Mouse (Mus musculus): ENCODE results near the gene Rnh1. TPM values are rescaled to one million over a fixed set of nuclear protein-coding genes. Genes with fewer than 3 reads are reported as not detected.

The Rnh1 gene
- polyA plus RNA-seq, 1 experiment, result 251 TPM

- H3K4me3 ChIP-seq (ENCODE audit: insufficient read depth, poor library complexity, severe bottlenecking), result no peak within 1 kb of the TSS
- TF ChIP-seq MYOD1 (IDR thresholded peaks at IDR 0.05; ENCODE audit: control insufficient read depth, insufficient read length, low read depth) (no peak), MYOG (IDR thresholded peaks at IDR 0.05; ENCODE audit: control insufficient read depth, extremely low read depth, insufficient read length) (no peak), MAX (IDR thresholded peaks at IDR 0.05) (no peak), FOSL1 (IDR thresholded peaks at IDR 0.05; ENCODE audit: insufficient read depth, low read length, poor library complexity, severe bottlenecking) (no peak), USF1 (IDR thresholded peaks at IDR 0.05; ENCODE audit: low read depth) (no peak), CTCF (IDR thresholded peaks at IDR 0.05; ENCODE audit: control insufficient read depth, insufficient read depth, insufficient read length) (no peak), CEBPB (IDR thresholded peaks at IDR 0.05; ENCODE audit: low read depth) (no peak)
- H3ac ChIP-seq (ENCODE audit: control insufficient read depth, insufficient read length, low read depth), result no peak within 1 kb of the TSS
- H3K79me2 ChIP-seq (ENCODE audit: control insufficient read depth, insufficient read depth), result no peaks in the 10 kb centered on the region
- H3K27me3 ChIP-seq (ENCODE audit: control insufficient read depth, insufficient read depth, insufficient read length), result peaks cover 24% of the 10 kb centered on the region
- H3K79me3 ChIP-seq (ENCODE audit: low read depth), result no peaks in the 10 kb centered on the region
- H3K36me3 ChIP-seq (ENCODE audit: control insufficient read depth, insufficient read depth), result no peaks in the 10 kb centered on the region
Measured at GRCm38 (mm10) chr7:141117636-141118035, 55.0 kb downstream of the Rnh1 start, which contains the start of gene Ano9. TSS of gene Ano9 (minus strand) at chr7:141117806.

- no peaks in the 10 kb centered on the region for H3K79me3 ChIP-seq (ENCODE audit: low read depth)
- H3ac ChIP-seq (ENCODE audit: control insufficient read depth, insufficient read length, low read depth), result no peak overlapping the region
- no peaks in the 10 kb centered on the region for H3K36me3 ChIP-seq (ENCODE audit: control insufficient read depth, insufficient read depth)
- H3K27me3 ChIP-seq (ENCODE audit: control insufficient read depth, insufficient read depth, insufficient read length), result peaks cover 24% of the 10 kb centered on the region
- H3K79me2 ChIP-seq (ENCODE audit: control insufficient read depth, insufficient read depth), result no peaks in the 10 kb centered on the region
- no peak overlapping the region for H3K4me3 ChIP-seq (ENCODE audit: insufficient read depth, poor library complexity, severe bottlenecking)
- TF ChIP-seq USF1 (IDR thresholded peaks at IDR 0.05; ENCODE audit: low read depth), result no peak
- no peak for TF ChIP-seq MAX (IDR thresholded peaks at IDR 0.05)
- TF ChIP-seq MYOD1 (IDR thresholded peaks at IDR 0.05; ENCODE audit: control insufficient read depth, insufficient read length, low read depth), result no peak
- TF ChIP-seq FOSL1 (IDR thresholded peaks at IDR 0.05; ENCODE audit: insufficient read depth, low read length, poor library complexity, severe bottlenecking), result no peak
- TF ChIP-seq CTCF (IDR thresholded peaks at IDR 0.05; ENCODE audit: control insufficient read depth, insufficient read depth, insufficient read length), result no peak
Measured at GRCm38 (mm10) chr7:141115874-141116273, 56.8 kb downstream of the Rnh1 start.

Small RNA genes within 50 kb of the gene (microRNA-seq; reads per million reads assigned to microRNA genes)
- gene Mir210 (ENCODE audit: borderline microRNAs expressed), result 255 reads per million, percentile 80 among the genes with 10 or more reads in this experiment

Other genes with a start within 250 kb of the Rnh1 start
- gene Pgghg, start 231.5 kb downstream of the Rnh1 start, polyA plus RNA-seq (2012; fragmentation: generic; extraction: Trizol), result 12.2 TPM
- 0.44 TPM for gene Ifitm5, start 222.6 kb downstream of the Rnh1 start, polyA plus RNA-seq (2012; fragmentation: generic; extraction: Trizol)
- gene Gm45717, start 216.9 kb downstream of the Rnh1 start, polyA plus RNA-seq (2012; fragmentation: generic; extraction: Trizol), result not detected
- 609 TPM for gene Ifitm2, start 216.9 kb downstream of the Rnh1 start, polyA plus RNA-seq (2012; fragmentation: generic; extraction: Trizol)
- gene Ifitm1, start 205.6 kb downstream of the Rnh1 start, polyA plus RNA-seq (2012; fragmentation: generic; extraction: Trizol), result 60.7 TPM
- 956 TPM for gene Ifitm3, start 162.1 kb downstream of the Rnh1 start, polyA plus RNA-seq (2012; fragmentation: generic; extraction: Trizol)
- gene Ifitm6, start 154.9 kb downstream of the Rnh1 start, polyA plus RNA-seq (2012; fragmentation: generic; extraction: Trizol), result 1.3 TPM
- not detected for gene Gm17387, start 143.7 kb downstream of the Rnh1 start, polyA plus RNA-seq (2012; fragmentation: generic; extraction: Trizol)
- 4.0 TPM for gene B4galnt4, start 111.8 kb downstream of the Rnh1 start, polyA plus RNA-seq (2012; fragmentation: generic; extraction: Trizol)
- gene Pkp3, start 94.6 kb downstream of the Rnh1 start, polyA plus RNA-seq (2012; fragmentation: generic; extraction: Trizol), result 0.88 TPM
- gene Sigirr, start 72.3 kb downstream of the Rnh1 start, polyA plus RNA-seq (2012; fragmentation: generic; extraction: Trizol), result 13.9 TPM
- not detected for gene Ano9, start 55.1 kb downstream of the Rnh1 start, polyA plus RNA-seq (2012; fragmentation: generic; extraction: Trizol)
- gene Ptdss2, start 50.5 kb downstream of the Rnh1 start, polyA plus RNA-seq (2012; fragmentation: generic; extraction: Trizol), result 20.5 TPM
- gene Hras, start 21.1 kb upstream of the Rnh1 start, polyA plus RNA-seq (2012; fragmentation: generic; extraction: Trizol), result 181 TPM
- gene Lrrc56, start 21.3 kb upstream of the Rnh1 start, polyA plus RNA-seq (2012; fragmentation: generic; extraction: Trizol), result 0.32 TPM
- gene Lmntd2, start 41.2 kb upstream of the Rnh1 start, polyA plus RNA-seq (2012; fragmentation: generic; extraction: Trizol), result 0.05 TPM
- 25.2 TPM for gene Rassf7, start 43.0 kb upstream of the Rnh1 start, polyA plus RNA-seq (2012; fragmentation: generic; extraction: Trizol)
- 60.2 TPM for gene Phrf1, start 55.9 kb upstream of the Rnh1 start, polyA plus RNA-seq (2012; fragmentation: generic; extraction: Trizol)
- 0.35 TPM for gene Irf7, start 93.6 kb upstream of the Rnh1 start, polyA plus RNA-seq (2012; fragmentation: generic; extraction: Trizol)
- gene Cdhr5, start 103.9 kb upstream of the Rnh1 start, polyA plus RNA-seq (2012; fragmentation: generic; extraction: Trizol), result 0.04 TPM
- gene Sct, start 106.3 kb upstream of the Rnh1 start, polyA plus RNA-seq (2012; fragmentation: generic; extraction: Trizol), result 16.1 TPM
- gene Drd4, start 119.1 kb upstream of the Rnh1 start, polyA plus RNA-seq (2012; fragmentation: generic; extraction: Trizol), result 0.01 TPM
- 21.4 TPM for gene Deaf1, start 154.8 kb upstream of the Rnh1 start, polyA plus RNA-seq (2012; fragmentation: generic; extraction: Trizol)
- 18.9 TPM for gene Tmem80, start 154.9 kb upstream of the Rnh1 start, polyA plus RNA-seq (2012; fragmentation: generic; extraction: Trizol)
- 0.67 TPM for gene Eps8l2, start 166.0 kb upstream of the Rnh1 start, polyA plus RNA-seq (2012; fragmentation: generic; extraction: Trizol)
- gene Taldo1, start 219.3 kb upstream of the Rnh1 start, polyA plus RNA-seq (2012; fragmentation: generic; extraction: Trizol), result 252 TPM
- 14.9 TPM for gene Gatd1, start 241.3 kb upstream of the Rnh1 start, polyA plus RNA-seq (2012; fragmentation: generic; extraction: Trizol)

All from C2C12 (cell line).